24 mouse cellular contexts compared by ENCODE assay signal in the genomic region with DNA sequence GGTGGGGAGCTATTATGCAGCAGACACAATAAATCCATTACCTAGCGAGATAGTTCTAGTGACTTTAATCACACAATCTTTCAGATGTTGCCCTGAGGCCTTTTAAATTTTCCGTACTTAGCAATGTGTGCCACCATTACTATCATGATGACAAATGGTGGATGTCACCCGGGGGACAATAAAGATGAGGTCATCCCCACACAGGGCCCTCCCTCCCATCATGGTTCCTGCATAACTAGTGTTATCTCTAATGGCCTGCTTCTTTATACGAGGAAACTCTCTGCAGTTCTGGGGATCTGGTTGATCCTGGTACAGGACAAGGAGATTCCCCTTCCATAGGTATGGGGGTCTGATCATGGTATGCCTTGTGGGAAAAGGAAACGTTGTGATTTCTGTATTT. TPM values are rescaled to one million over a fixed set of nuclear protein-coding genes. Genes with fewer than 3 reads are reported as not detected.
DNase-seq lines count a peak whose midpoint lies in the region; ATAC-seq and TF ChIP-seq lines count a peak whose summit lies in the region.
"Had no signal": no experiment of that assay in that cellular context is flagged by ENCODE, and none has a peak within 500 bp of the region (broad histone marks: within the 10 kb centered on the region; RNA-seq: fewer than 3 reads in every experiment).

No protein-coding gene starts in this region.

- TF ChIP-seq CTCF in kidney, postnatal 0 days (IDR thresholded peaks at IDR 0.05; ENCODE audit: low read depth): no peak
- no peak for TF ChIP-seq CTCF in stomach, postnatal 0 days (IDR thresholded peaks at IDR 0.05; ENCODE audit: low read depth)

- no peak for TF ChIP-seq EP300 in stomach, postnatal 0 days (optimal IDR thresholded peaks at IDR 0.05)

- H3K4me2 ChIP-seq in hindbrain, embryonic 11.5 days (replicated peaks; ENCODE audit: low read depth, low read length): no peak overlapping the region
- no peak overlapping the region for H3K4me2 ChIP-seq in kidney, postnatal 0 days (ENCODE audit: low read length)
- no peak overlapping the region for H3K4me2 ChIP-seq in stomach, postnatal 0 days (replicated peaks; ENCODE audit: low read depth)
- H3K4me2 ChIP-seq: embryonic facial prominence, embryonic 15.5 days; forebrain, embryonic 15.5 days; heart, embryonic 13.5 days had no signal

- 65% methylated on average over 5 of the region's 5 CpGs for WGBS in hindbrain, embryonic 11.5 days
- 78% methylated on average over 5 of the region's 5 CpGs for WGBS in hindbrain, embryonic 10.5 days
- WGBS in kidney, postnatal 0 days: 35% methylated on average over 5 of the region's 5 CpGs
- WGBS in stomach, postnatal 0 days: 53% methylated on average over 5 of the region's 5 CpGs

- H3K27me3 ChIP-seq in hindbrain, embryonic 11.5 days (ENCODE audit: control insufficient read depth, insufficient read depth, low read length): no peaks in the 10 kb centered on the region
- no peaks in the 10 kb centered on the region for H3K27me3 ChIP-seq in hindbrain, embryonic 10.5 days (ENCODE audit: insufficient read depth, poor library complexity, severe bottlenecking)
- no peaks in the 10 kb centered on the region for H3K27me3 ChIP-seq in kidney, postnatal 0 days (ENCODE audit: insufficient read depth, low read length)
- H3K27me3 ChIP-seq in stomach, postnatal 0 days (ENCODE audit: control insufficient read depth, insufficient read depth, low read length): no peaks in the 10 kb centered on the region
- H3K27me3 ChIP-seq: embryonic facial prominence, embryonic 15.5 days; forebrain, embryonic 15.5 days; heart, embryonic 13.5 days had no signal

- no peaks in the 10 kb centered on the region for H3K9me3 ChIP-seq in hindbrain, embryonic 11.5 days (ENCODE audit: control insufficient read depth, low read length)
- H3K9me3 ChIP-seq in hindbrain, embryonic 10.5 days: no peaks in the 10 kb centered on the region
- H3K9me3 ChIP-seq in kidney, postnatal 0 days (replicated peaks; ENCODE audit: low read length): no peaks in the 10 kb centered on the region
- no peaks in the 10 kb centered on the region for H3K9me3 ChIP-seq in stomach, postnatal 0 days (ENCODE audit: control insufficient read depth, low read length)
- H3K9me3 ChIP-seq: embryonic facial prominence, embryonic 15.5 days; forebrain, embryonic 15.5 days; heart, embryonic 13.5 days; limb, embryonic 10.5 days had no signal

- no peak overlapping the region for H3K4me3 ChIP-seq in hindbrain, embryonic 11.5 days (ENCODE audit: low read depth, low read length)
- no peak overlapping the region for H3K4me3 ChIP-seq in hindbrain, embryonic 10.5 days
- no peak overlapping the region for H3K4me3 ChIP-seq in kidney, postnatal 0 days (replicated peaks; ENCODE audit: low read depth, low read length)
- H3K4me3 ChIP-seq in stomach, postnatal 0 days (ENCODE audit: low read depth, low read length): no peak overlapping the region
- H3K4me3 ChIP-seq: embryonic facial prominence, embryonic 15.5 days; forebrain, embryonic 15.5 days; heart, embryonic 13.5 days; layer of hippocampus, adult 2 months; limb, embryonic 10.5 days had no signal

- H3K9ac ChIP-seq in hindbrain, embryonic 11.5 days (ENCODE audit: low read depth, low read length): no peak overlapping the region
- no peak overlapping the region for H3K9ac ChIP-seq in kidney, postnatal 0 days (ENCODE audit: low read depth, low read length)
- H3K9ac ChIP-seq in stomach, postnatal 0 days (ENCODE audit: low read length): no peak overlapping the region
- H3K9ac ChIP-seq: embryonic facial prominence, embryonic 15.5 days; forebrain, embryonic 15.5 days; heart, embryonic 13.5 days had no signal

- H3K4me1 ChIP-seq in hindbrain, embryonic 11.5 days (replicated peaks; ENCODE audit: control insufficient read depth, insufficient read depth, low read length): no peaks in the 10 kb centered on the region
- H3K4me1 ChIP-seq in hindbrain, embryonic 10.5 days (replicated peaks): no peaks in the 10 kb centered on the region
- no peaks in the 10 kb centered on the region for H3K4me1 ChIP-seq in kidney, postnatal 0 days (replicated peaks; ENCODE audit: insufficient read depth, low read length)
- no peaks in the 10 kb centered on the region for H3K4me1 ChIP-seq in stomach, postnatal 0 days (replicated peaks; ENCODE audit: control insufficient read depth, insufficient read depth)
- H3K4me1 ChIP-seq: embryonic facial prominence, embryonic 15.5 days; forebrain, embryonic 15.5 days; heart, embryonic 13.5 days; limb, embryonic 10.5 days had no signal

- no peaks in the 10 kb centered on the region for H3K36me3 ChIP-seq in hindbrain, embryonic 11.5 days (ENCODE audit: control insufficient read depth, insufficient read depth, low read length)
- H3K36me3 ChIP-seq in hindbrain, embryonic 10.5 days: no peaks in the 10 kb centered on the region
- H3K36me3 ChIP-seq in kidney, postnatal 0 days (ENCODE audit: insufficient read depth, low read length): no peaks in the 10 kb centered on the region
- H3K36me3 ChIP-seq in stomach, postnatal 0 days (ENCODE audit: control insufficient read depth, insufficient read depth, low read length): no peaks in the 10 kb centered on the region
- H3K36me3 ChIP-seq: embryonic facial prominence, embryonic 15.5 days; forebrain, embryonic 15.5 days; heart, embryonic 13.5 days; limb, embryonic 10.5 days had no signal

- no peak for DNase-seq in hindbrain, embryonic 11.5 days (ENCODE audit: low spot score)
- no peak for DNase-seq in hindbrain, embryonic 10.5 days (ENCODE audit: low spot score)
- peak; percentile 19 for DNase-seq in kidney, postnatal 0 days (ENCODE audit: low spot score)
- DNase-seq in kidney, adult 8-10 months: no peak
- peak; percentile 44 for DNase-seq in mesoderm, embryonic 11.5 days (ENCODE audit: low read depth, low spot score)
- no peak for DNase-seq in frontal cortex, postnatal 10 days (ENCODE audit: low spot score in 2 of 2)
- DNase-seq in stomach, postnatal 0 days (ENCODE audit: low spot score): no peak
- DNase-seq: adrenal gland, postnatal 36 days; cerebellum, adult 11 months; cerebellum, adult 9-11 months; gastrocnemius, postnatal 14 days; heart, adult 18-20 months; kidney, postnatal 25 days; lung, postnatal 4 days; right cerebral cortex, adult 18-20 months; right cerebral cortex, postnatal 4 days had no signal

- ATAC-seq in hindbrain, embryonic 11.5 days (ENCODE audit: low FRiP score): 0 out of 2 replicates have a peak, but pooled peaks have one; percentile 56
- ATAC-seq in kidney, postnatal 0 days (replicated peaks; ENCODE audit: low FRiP score, low read depth): no peak
- no peak for ATAC-seq in stomach, postnatal 0 days (ENCODE audit: low FRiP score, low TSS enrichment)
- ATAC-seq: CD4-positive, CD25-positive, alpha-beta regulatory T cell, adult 4 months; forebrain, embryonic 15.5 days; inflammation-experienced regulatory T-cells, adult 6 months; midbrain, embryonic 16.5 days had no signal

- H3K27ac ChIP-seq in hindbrain, embryonic 11.5 days (ENCODE audit: low read depth, low read length): no peak overlapping the region
- H3K27ac ChIP-seq in hindbrain, embryonic 10.5 days: no peak overlapping the region
- no peak overlapping the region for H3K27ac ChIP-seq in kidney, postnatal 0 days
- H3K27ac ChIP-seq in stomach, postnatal 0 days (replicated peaks): no peak overlapping the region
- H3K27ac ChIP-seq: embryonic facial prominence, embryonic 15.5 days; forebrain, embryonic 15.5 days; heart, embryonic 13.5 days; layer of hippocampus, adult 2 months; limb, embryonic 10.5 days had no signal

RNA-seq across cellular contexts. Expression of a gene that starts 24.5 kb away (rescaled TPM):
- 12.1 and 13.9 TPM in 2 replicates for polyA plus RNA-seq in hindbrain, embryonic 11.5 days (2014; fragmentation: Nextera tagmentation; extraction: Ambion mirVana)
- polyA plus RNA-seq in hindbrain, embryonic 10.5 days (2016; fragmentation: Nextera tagmentation; extraction: Ambion mirVana): 8.4 and 11.0 TPM in 2 replicates
- polyA plus RNA-seq in kidney, postnatal 0 days (2015; fragmentation: Nextera tagmentation; extraction: Ambion mirVana): 10.0 and 11.0 TPM in 2 replicates
- polyA plus RNA-seq in stomach, postnatal 0 days (2015; fragmentation: Nextera tagmentation; extraction: Ambion mirVana): 16.2 and 20.3 TPM in 2 replicates

Comparison
In these comparisons a context has a peak if more than half of its experiments do, and no peak if none do; other contexts are left out.
1. DNase-seq: peak in kidney, postnatal 0 days (single experiment) and mesoderm, embryonic 11.5 days (single experiment); none in hindbrain, embryonic 11.5 days (single experiment), hindbrain, embryonic 10.5 days (single experiment), kidney, adult 8-10 months (0 of 2), frontal cortex, postnatal 10 days (0 of 2) and stomach, postnatal 0 days (single experiment).